Mouse (Mus musculus) limb, embryonic 13.5 days (tissue): ENCODE results near the gene Chga. TPM values are rescaled to one million over a fixed set of nuclear protein-coding genes. Genes with fewer than 3 reads are reported as not detected.

Experiments
- ATAC-seq: fragments of 200-750 bp; cut with Nextera tagmentation; 2 replicates; pipeline ENCODE4 v1.8.0; 2017; ENCODE audit warnings: low read depth, moderate number of reproducible peaks, moderate TSS enrichment; ENCODE audit not compliant: low FRiP score
- H3K27ac ChIP-seq: fragments of 300-500 bp; sonication (generic); 2 replicates; pipeline ENCODE4 v1.5.1; 2015; ENCODE audit warnings: inconsistent platforms, mild to moderate bottlenecking, moderate library complexity
- H3K27me3 ChIP-seq: fragments of 300-500 bp; sonication (generic); 2 replicates; pipeline ENCODE4 v1.6.1; 2015; ENCODE audit warnings: mild to moderate bottlenecking, inconsistent platforms
- H3K36me3 ChIP-seq: fragments of 300-500 bp; sonication (generic); 2 replicates; pipeline ENCODE4 v1.6.1; 2015; ENCODE audit warnings: inconsistent platforms, mild to moderate bottlenecking, moderate library complexity
- H3K4me1 ChIP-seq: fragments of 300-500 bp; sonication (generic); 2 replicates; pipeline ENCODE4 v1.6.1; 2015; ENCODE audit warnings: inconsistent platforms
- H3K4me2 ChIP-seq: fragments of 300-500 bp; sonication (generic); replicated peaks from 2 replicates; pipeline ENCODE4 v1.6.1; 2015; ENCODE audit warnings: inconsistent platforms, mild to moderate bottlenecking, moderate library complexity
- H3K4me3 ChIP-seq: fragments of 300-500 bp; sonication (generic); 2 replicates; pipeline ENCODE4 v1.5.1; 2015; ENCODE audit warnings: moderate library complexity, mild to moderate bottlenecking, inconsistent platforms
- H3K9ac ChIP-seq: fragments of 300-500 bp; sonication (generic); 2 replicates; pipeline ENCODE4 v1.6.1; 2015; ENCODE audit warnings: mild to moderate bottlenecking, inconsistent platforms
- H3K9me3 ChIP-seq: fragments of 300-500 bp; sonication (generic); 2 replicates; pipeline ENCODE4 v1.6.1; 2016; ENCODE audit warnings: inconsistent platforms
- WGBS: fragments of 180-500 bp; shearing (Covaris S2); methylation state at CpG from one replicate; pipeline ENCODE4 v1.1.7; 2015; 5-methylcytosine and 5-hydroxymethylcytosine counted together
- polyA plus RNA-seq: library from polyadenylated mRNA; unstranded; fragments of >200 nt; fragmentation: Nextera tagmentation; extraction: Ambion mirVana; gene quantifications from 2 replicates; pipeline ENCODE4 v1.2.1, GENCODE M21; 2015

Gene Chga
- polyA plus RNA-seq, 1 experiment from 2014 or later = 0.51 TPM

- no peak overlapping the region for H3K9ac ChIP-seq
- peaks cover 45% of the 10 kb centered on the region for H3K27me3 ChIP-seq
- no peak for ATAC-seq
These were observed 30.0 kb upstream of the Chga start for GRCm38 (mm10) chr12:102524760-102525159.

GRCm38 (mm10) chr12:102527989-102528388 is 26.8 kb upstream of the Chga start:
- Histone ChIP-seq H3K27me3 (peaks cover 45% of the 10 kb centered on the region), H3K4me1 (0 out of 2 replicates have a peak, but pooled peaks cover 2% of the 10 kb centered on the region), H3K4me3 (no peak overlapping the region), H3K27ac (no peak overlapping the region), H3K9me3 (no peaks in the 10 kb centered on the region; the same call in 1 of the 2 replicates), H3K9ac (no peak overlapping the region), H3K4me2 (no peak overlapping the region), H3K36me3 (no peaks in the 10 kb centered on the region)
- no peak for ATAC-seq
- WGBS = 68% methylated on average over 5 of the region's 5 CpGs

More at GRCm38 (mm10) chr12:102524760-102525159, 30.0 kb upstream of the Chga start:
- H3K4me3 ChIP-seq = no peak overlapping the region
- WGBS = 20% methylated on average over 6 of the region's 6 CpGs
- H3K4me1 ChIP-seq = peaks cover 2% of the 10 kb centered on the region; the same call in 1 of the 2 replicates
- no peak overlapping the region for H3K27ac ChIP-seq
- no peak overlapping the region for H3K4me2 ChIP-seq
- no peaks in the 10 kb centered on the region; the same call in 1 of the 2 replicates for H3K9me3 ChIP-seq
- H3K36me3 ChIP-seq = no peaks in the 10 kb centered on the region

DNA sequence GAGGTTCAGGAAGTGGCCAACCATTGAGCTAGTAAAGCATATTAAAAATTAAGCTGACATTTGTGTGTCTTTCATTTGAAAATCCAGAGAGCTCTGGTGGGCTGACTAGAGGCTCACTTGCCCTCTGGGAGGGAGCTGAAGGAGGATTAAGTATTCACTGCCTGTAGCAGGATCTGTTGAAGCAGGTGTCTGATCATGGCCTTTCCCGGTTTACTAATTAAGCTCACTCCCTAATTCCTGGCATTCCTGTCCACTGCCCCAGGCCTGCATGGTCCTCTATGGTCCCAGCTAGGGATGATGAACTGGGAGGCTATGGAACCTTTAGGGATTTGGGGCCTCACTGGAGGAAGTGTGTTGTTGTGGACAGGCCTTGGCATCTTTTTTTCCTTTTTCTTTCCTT is 19.0 kb upstream of the Chga start:
- Histone ChIP-seq H3K9me3 (peaks cover 5% of the 10 kb centered on the region; the same call in 1 of the 2 replicates), H3K9ac (no peak overlapping the region), H3K4me3 (no peak overlapping the region), H3K4me2 (no peak overlapping the region), H3K27ac (no peak overlapping the region), H3K4me1 (no peaks in the 10 kb centered on the region), H3K36me3 (no peaks in the 10 kb centered on the region), H3K27me3 (peaks cover 25% of the 10 kb centered on the region)
- WGBS = 35% methylated on average over 1 of the region's 1 CpGs
- no peak for ATAC-seq

GRCm38 (mm10) chr12:102540278-102540677 is 14.5 kb upstream of the Chga start:
- H3K4me2 ChIP-seq = no peak overlapping the region
- 53% methylated on average over 8 of the region's 8 CpGs for WGBS
- H3K4me3 ChIP-seq = no peak overlapping the region
- no peak overlapping the region for H3K9ac ChIP-seq
- H3K9me3 ChIP-seq = no peaks in the 10 kb centered on the region
- peaks cover 4% of the 10 kb centered on the region; the same call in 1 of the 2 replicates for H3K27me3 ChIP-seq
- H3K36me3 ChIP-seq = no peaks in the 10 kb centered on the region
- H3K27ac ChIP-seq = no peak overlapping the region
- no peak for ATAC-seq
- no peaks in the 10 kb centered on the region for H3K4me1 ChIP-seq

GRCm38 (mm10) chr12:102541168-102541567 is 13.6 kb upstream of the Chga start:
- Histone ChIP-seq H3K27ac (no peak overlapping the region), H3K9ac (no peak overlapping the region), H3K36me3 (no peaks in the 10 kb centered on the region), H3K4me1 (no peaks in the 10 kb centered on the region), H3K27me3 (peaks cover 4% of the 10 kb centered on the region; the same call in 1 of the 2 replicates), H3K4me2 (no peak overlapping the region), H3K9me3 (no peaks in the 10 kb centered on the region), H3K4me3 (no peak overlapping the region)
- whole genome bisulfite sequencing = 95% methylated on average over 7 of the region's 7 CpGs
- no peak for ATAC-seq

GRCm38 (mm10) chr12:102545122-102545521 is 9.6 kb upstream of the Chga start:
- Histone ChIP-seq H3K4me2 (no peak overlapping the region), H3K9me3 (no peaks in the 10 kb centered on the region), H3K4me1 (no peaks in the 10 kb centered on the region), H3K27ac (no peak overlapping the region), H3K36me3 (no peaks in the 10 kb centered on the region), H3K9ac (no peak overlapping the region), H3K4me3 (no peak overlapping the region), H3K27me3 (0 out of 2 replicates have a peak, but pooled peaks cover 2% of the 10 kb centered on the region)
- WGBS = 67% methylated on average over 6 of the region's 6 CpGs
- ATAC-seq = no peak

DNA sequence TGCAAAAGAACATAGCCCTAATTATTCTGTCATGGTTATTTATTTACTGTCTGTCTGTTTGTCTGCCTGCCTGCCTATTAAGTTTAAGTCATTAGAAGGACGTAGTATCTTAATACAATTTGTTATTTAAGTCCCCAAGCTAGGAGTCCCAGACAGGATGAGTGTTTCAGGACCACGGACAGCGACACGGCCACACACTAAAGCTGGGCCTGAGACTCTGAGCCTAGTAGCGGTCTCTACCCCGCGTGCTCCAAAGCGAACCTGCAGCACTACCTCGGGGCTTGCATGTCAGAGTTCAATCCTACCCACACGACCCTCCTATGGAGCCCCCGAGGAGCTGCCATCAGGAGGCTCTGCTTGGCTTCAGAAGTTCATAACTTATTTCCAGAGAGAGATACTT is 4.2 kb upstream of the Chga start:
- peak; percentile 82 for ATAC-seq
- H3K4me3 ChIP-seq = no peak overlapping the region
- no peak overlapping the region for H3K27ac ChIP-seq
- H3K9ac ChIP-seq = no peak overlapping the region
- WGBS = 2% methylated on average over 11 of the region's 11 CpGs
- no peaks in the 10 kb centered on the region for H3K9me3 ChIP-seq
- peaks cover 8% of the 10 kb centered on the region for H3K4me1 ChIP-seq
- no peaks in the 10 kb centered on the region for H3K36me3 ChIP-seq
- peaks cover 51% of the 10 kb centered on the region for H3K27me3 ChIP-seq
- H3K4me2 ChIP-seq = no peak overlapping the region

DNA sequence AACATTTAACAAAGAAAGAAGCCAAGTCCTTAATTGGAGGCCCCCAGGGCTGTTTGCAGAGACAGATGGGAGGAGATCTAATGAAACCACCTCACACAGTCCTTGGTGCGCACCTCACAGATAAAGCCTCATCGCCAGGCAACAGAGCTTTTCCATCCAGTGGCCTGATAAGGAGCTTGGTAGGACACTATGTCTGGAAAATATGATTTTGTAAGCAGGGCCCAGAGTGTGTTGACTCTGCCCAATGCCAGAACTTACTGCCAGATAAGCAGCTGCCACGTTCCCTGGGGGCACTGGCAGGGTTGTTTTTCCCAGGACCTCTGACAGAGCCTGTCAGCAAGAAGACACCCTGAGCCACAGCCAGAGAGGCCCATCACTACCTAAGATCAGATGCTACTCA is 3.6 kb upstream of the Chga start:
- 85% methylated on average over 3 of the region's 3 CpGs for WGBS
- no peak overlapping the region for H3K4me3 ChIP-seq
- H3K9ac ChIP-seq = no peak overlapping the region
- no peaks in the 10 kb centered on the region for H3K36me3 ChIP-seq
- no peak overlapping the region for H3K27ac ChIP-seq
- peaks cover 8% of the 10 kb centered on the region for H3K4me1 ChIP-seq
- H3K9me3 ChIP-seq = no peaks in the 10 kb centered on the region
- ATAC-seq = no peak
- peaks cover 58% of the 10 kb centered on the region for H3K27me3 ChIP-seq
- H3K4me2 ChIP-seq = no peak overlapping the region

- Histone ChIP-seq H3K4me2 (no peak overlapping the region), H3K9ac (no peak overlapping the region), H3K4me3 (no peak overlapping the region), H3K36me3 (no peaks in the 10 kb centered on the region), H3K9me3 (no peaks in the 10 kb centered on the region), H3K4me1 (peaks cover 8% of the 10 kb centered on the region), H3K27me3 (peaks cover 58% of the 10 kb centered on the region), H3K27ac (no peak overlapping the region)
- 75% methylated on average over 6 of the region's 6 CpGs for WGBS
- ATAC-seq = no peak
These were observed 2.8 kb upstream of the Chga start for GRCm38 (mm10) chr12:102552001-102552400.

DNA sequence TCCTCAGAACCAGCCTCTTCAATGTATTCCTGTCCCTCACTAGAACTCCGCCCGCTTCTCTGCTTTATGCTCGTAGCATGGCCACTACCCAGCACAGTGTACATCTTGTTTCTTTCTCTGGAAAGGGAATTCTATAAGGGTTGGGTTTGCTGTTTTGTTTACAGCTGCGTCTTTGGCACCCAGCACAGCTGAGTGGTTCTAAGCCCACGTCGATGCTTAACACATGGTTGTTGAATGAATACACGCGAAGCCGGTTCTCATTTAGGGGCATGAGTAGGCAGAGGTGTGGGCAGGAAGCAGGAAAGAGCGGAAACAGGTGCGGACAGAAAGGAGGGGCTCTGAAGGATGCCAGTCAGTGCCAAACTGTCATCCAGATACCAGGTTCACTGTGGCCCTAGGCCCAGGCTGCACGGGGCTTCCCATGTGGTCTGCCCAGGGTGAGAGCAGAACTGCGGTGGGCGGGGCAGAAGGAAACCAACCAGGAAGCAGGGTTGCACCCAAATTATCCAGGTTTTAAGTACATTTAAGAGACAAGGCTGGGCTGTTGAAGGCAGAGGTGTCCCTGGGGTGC is 979 bp upstream of the Chga start:
- Histone ChIP-seq H3K4me2 (no peak overlapping the region), H3K4me3 (no peak overlapping the region), H3K27me3 (peaks cover 56% of the 10 kb centered on the region), H3K4me1 (peaks cover 8% of the 10 kb centered on the region), H3K36me3 (no peaks in the 10 kb centered on the region), H3K9me3 (no peaks in the 10 kb centered on the region), H3K9ac (no peak overlapping the region), H3K27ac (no peak overlapping the region)
- 75% methylated on average over 14 of the region's 14 CpGs for WGBS
- no peak for ATAC-seq

DNA sequence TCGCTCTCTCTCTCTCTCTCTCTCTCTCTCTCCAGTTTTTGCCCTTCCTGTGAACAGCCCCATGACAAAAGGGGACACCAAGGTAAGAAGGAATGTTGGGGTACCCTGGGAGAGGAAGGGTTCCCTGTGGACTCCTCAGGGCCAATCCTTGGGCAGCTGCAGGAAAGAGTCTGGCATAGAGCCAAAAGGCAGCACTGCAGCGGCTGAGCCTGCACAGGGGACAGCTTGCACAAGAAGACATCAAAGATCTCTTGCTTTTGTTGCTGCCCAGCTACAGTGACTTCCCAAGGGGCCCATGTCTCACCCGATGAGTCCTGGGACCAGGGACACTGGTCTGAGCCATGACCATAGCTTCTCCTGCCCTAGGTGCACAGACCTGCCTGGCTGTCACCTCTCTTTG is 1.1 kb downstream of the Chga start:
- H3K9ac ChIP-seq = no peak overlapping the region
- no peak overlapping the region for H3K4me3 ChIP-seq
- WGBS = 64% methylated on average over 3 of the region's 3 CpGs
- peaks cover 8% of the 10 kb centered on the region for H3K4me1 ChIP-seq
- no peaks in the 10 kb centered on the region for H3K36me3 ChIP-seq
- peaks cover 54% of the 10 kb centered on the region for H3K27me3 ChIP-seq
- no peak overlapping the region for H3K27ac ChIP-seq
- no peak overlapping the region for H3K4me2 ChIP-seq
- no peaks in the 10 kb centered on the region for H3K9me3 ChIP-seq
- ATAC-seq = no peak

GRCm38 (mm10) chr12:102557372-102557771 is 2.6 kb downstream of the Chga start:
- Histone ChIP-seq H3K36me3 (no peaks in the 10 kb centered on the region), H3K27ac (no peak overlapping the region), H3K27me3 (peaks cover 39% of the 10 kb centered on the region), H3K9ac (no peak overlapping the region), H3K4me3 (no peak overlapping the region), H3K4me1 (peaks cover 8% of the 10 kb centered on the region), H3K9me3 (no peaks in the 10 kb centered on the region), H3K4me2 (no peak overlapping the region)
- 87% methylated on average over 5 of the region's 5 CpGs for WGBS
- no peak for ATAC-seq

- Histone ChIP-seq H3K9ac (no peak overlapping the region), H3K4me2 (no peak overlapping the region), H3K9me3 (no peaks in the 10 kb centered on the region), H3K4me3 (no peak overlapping the region), H3K4me1 (no peaks in the 10 kb centered on the region), H3K36me3 (peaks cover 5% of the 10 kb centered on the region; the same call in 1 of the 2 replicates), H3K27ac (no peak overlapping the region), H3K27me3 (0 out of 2 replicates have a peak, but pooled peaks cover 4% of the 10 kb centered on the region)
- WGBS = 83% methylated on average over 6 of the region's 6 CpGs
- no peak for ATAC-seq
These were observed 10.3 kb downstream of the Chga start for GRCm38 (mm10) chr12:102565086-102565485.
